Mouse (Mus musculus) liver, embryonic 15.5 days (tissue): ENCODE data around the gene Rinl. TPM values are rescaled to one million over a fixed set of nuclear protein-coding genes. Genes with fewer than 3 reads are reported as not detected.
A peak's percentile ranks its signal among the peaks of the same experiment; 100 is the strongest.

Experiments
- ATAC-seq: fragments of 200-750 bp; cut with Nextera tagmentation; 2 replicates; pipeline ENCODE4 v1.8.0; 2017; ENCODE audit warnings: moderate number of reproducible peaks, mild to moderate bottlenecking, moderate library complexity; ENCODE audit not compliant: insufficient read depth
- H3K27ac ChIP-seq: fragments of 300-500 bp; sonication (generic); replicated peaks from 2 replicates; pipeline ENCODE4 v1.5.1; 2015; ENCODE audit warnings: mild to moderate bottlenecking, inconsistent platforms
- H3K27me3 ChIP-seq: fragments of 300-500 bp; sonication (generic); 2 replicates; pipeline ENCODE4 v1.6.1; 2015; ENCODE audit warnings: mild to moderate bottlenecking, inconsistent platforms
- H3K36me3 ChIP-seq: fragments of 300-500 bp; sonication (generic); replicated peaks from 2 replicates; pipeline ENCODE4 v1.6.1; 2015; ENCODE audit warnings: moderate library complexity, mild to moderate bottlenecking, inconsistent platforms
- H3K4me1 ChIP-seq: fragments of 300-500 bp; sonication (generic); replicated peaks from 2 replicates; pipeline ENCODE4 v1.6.1; 2015; ENCODE audit warnings: inconsistent platforms
- H3K4me2 ChIP-seq: fragments of 300-500 bp; sonication (generic); 2 replicates; pipeline ENCODE4 v1.6.1; 2015; ENCODE audit warnings: moderate library complexity, mild to moderate bottlenecking, inconsistent platforms
- H3K4me3 ChIP-seq: fragments of 300-500 bp; sonication (generic); replicated peaks from 2 replicates; pipeline ENCODE4 v1.5.1; 2015; ENCODE audit warnings: mild to moderate bottlenecking, inconsistent platforms
- H3K9ac ChIP-seq: fragments of 300-500 bp; sonication (generic); 2 replicates; pipeline ENCODE4 v1.6.1; 2015; ENCODE audit warnings: moderate library complexity, mild to moderate bottlenecking, inconsistent platforms
- H3K9me3 ChIP-seq: fragments of 300-500 bp; sonication (generic); replicated peaks from 2 replicates; pipeline ENCODE4 v1.6.1; 2016; ENCODE audit warnings: inconsistent platforms
- WGBS: fragments of 180-500 bp; shearing (Covaris S2); methylation state at CpG from one replicate; pipeline ENCODE4 v1.1.7; 2015; ENCODE audit warnings: mixed read lengths; ENCODE audit not compliant: insufficient replicate concordance; 5-methylcytosine and 5-hydroxymethylcytosine counted together
- polyA plus RNA-seq: library from polyadenylated mRNA; unstranded; fragments of >200 nt; fragmentation: Nextera tagmentation; extraction: Ambion mirVana; gene quantifications from 2 replicates; pipeline ENCODE4 v1.2.1, GENCODE M21; 2015

Gene Rinl
- polyA plus RNA-seq, 1 experiment from 2014 or later = 10.2 TPM

- peak within 1 kb of the TSS; percentile 67 for H3K9ac ChIP-seq
These were observed 36.3 kb downstream of the Rinl start, which contains the start of gene Ech1 for GRCm38 (mm10) chr7:28824941-28825685. Gene Ech1 (plus strand): TSS chr7:28825217.

GRCm38 (mm10) chr7:28825686-28826401 lies 37.1 kb downstream of the Rinl start:
- Histone ChIP-seq H3K36me3 (peaks cover 35% of the 10 kb centered on the region), H3K27me3 (no peaks in the 10 kb centered on the region), H3K4me3 (peak overlapping the region; percentile 63), H3K9me3 (no peaks in the 10 kb centered on the region), H3K27ac (peak overlapping the region; percentile 84), H3K4me1 (peaks cover 71% of the 10 kb centered on the region), H3K9ac (peak overlapping the region; percentile 67), H3K4me2 (peak overlapping the region; percentile 74)
- 31% methylated on average over 11 of the region's 11 CpGs for WGBS
- peak; percentile 35; the same call in 1 of the 2 replicates for ATAC-seq

More at GRCm38 (mm10) chr7:28824941-28825685, 36.3 kb downstream of the Rinl start, which contains the start of gene Ech1:
- H3K27me3 ChIP-seq = no peaks in the 10 kb centered on the region
- H3K4me1 ChIP-seq = peaks cover 71% of the 10 kb centered on the region
- WGBS = 1% methylated on average over 33 of the region's 33 CpGs
- ATAC-seq = peak; percentile 83
- H3K36me3 ChIP-seq = peaks cover 35% of the 10 kb centered on the region
- H3K9me3 ChIP-seq = no peaks in the 10 kb centered on the region
- H3K27ac ChIP-seq = peak within 1 kb of the TSS; percentile 84
- H3K4me3 ChIP-seq = peak within 1 kb of the TSS; percentile 63
- peak within 1 kb of the TSS; percentile 74 for H3K4me2 ChIP-seq

GRCm38 (mm10) chr7:28826402-28826772 lies 37.6 kb downstream of the Rinl start:
- Histone ChIP-seq H3K9ac (0 out of 2 replicates have a peak overlapping the region, but pooled peaks have one; percentile 67), H3K27me3 (no peaks in the 10 kb centered on the region), H3K9me3 (no peaks in the 10 kb centered on the region), H3K4me1 (peaks cover 71% of the 10 kb centered on the region), H3K4me3 (no peak overlapping the region), H3K36me3 (peaks cover 35% of the 10 kb centered on the region), H3K4me2 (peak overlapping the region; percentile 74), H3K27ac (peak overlapping the region; percentile 84; the same call in 1 of the 2 replicates)
- 85% methylated on average over 7 of the region's 7 CpGs for WGBS
- no peak for ATAC-seq

- Histone ChIP-seq H3K27me3 (no peaks in the 10 kb centered on the region), H3K9ac (no peak overlapping the region), H3K27ac (no peak overlapping the region), H3K4me2 (no peak overlapping the region), H3K36me3 (peaks cover 31% of the 10 kb centered on the region), H3K4me3 (no peak overlapping the region), H3K4me1 (peaks cover 72% of the 10 kb centered on the region), H3K9me3 (no peaks in the 10 kb centered on the region)
- 60% methylated on average over 3 of the region's 3 CpGs for WGBS
- ATAC-seq = no peak
These were observed 38.6 kb downstream of the Rinl start for GRCm38 (mm10) chr7:28827338-28827737.

- no peak overlapping the region for H3K27ac ChIP-seq
- H3K27me3 ChIP-seq = no peaks in the 10 kb centered on the region
- 81% methylated on average over 8 of the region's 8 CpGs for WGBS
- no peak overlapping the region for H3K9ac ChIP-seq
- peaks cover 23% of the 10 kb centered on the region for H3K36me3 ChIP-seq
- H3K4me3 ChIP-seq = no peak overlapping the region
- no peak overlapping the region for H3K4me2 ChIP-seq
- no peak for ATAC-seq
- H3K9me3 ChIP-seq = no peaks in the 10 kb centered on the region
- H3K4me1 ChIP-seq = peaks cover 51% of the 10 kb centered on the region
These were observed 41.1 kb downstream of the Rinl start for GRCm38 (mm10) chr7:28829821-28830220.

- WGBS = 61% methylated on average over 5 of the region's 5 CpGs
- H3K4me2 ChIP-seq = no peak overlapping the region
- no peak overlapping the region for H3K27ac ChIP-seq
- ATAC-seq = no peak
- H3K4me3 ChIP-seq = no peak overlapping the region
- no peaks in the 10 kb centered on the region for H3K27me3 ChIP-seq
- H3K36me3 ChIP-seq = peaks cover 23% of the 10 kb centered on the region
- H3K9me3 ChIP-seq = no peaks in the 10 kb centered on the region
- peaks cover 43% of the 10 kb centered on the region for H3K4me1 ChIP-seq
- no peak overlapping the region for H3K9ac ChIP-seq
These were observed 42.2 kb downstream of the Rinl start for GRCm38 (mm10) chr7:28830981-28831380.

GRCm38 (mm10) chr7:28831411-28832125 lies 42.8 kb downstream of the Rinl start:
- no peak overlapping the region for H3K9ac ChIP-seq

GRCm38 (mm10) chr7:28832137-28832536 lies 43.4 kb downstream of the Rinl start:
- Histone ChIP-seq H3K27me3 (no peaks in the 10 kb centered on the region), H3K4me3 (no peak overlapping the region), H3K9ac (no peak overlapping the region), H3K36me3 (peaks cover 23% of the 10 kb centered on the region), H3K4me1 (peaks cover 41% of the 10 kb centered on the region), H3K4me2 (no peak overlapping the region; the same call in 1 of the 2 replicates), H3K9me3 (no peaks in the 10 kb centered on the region), H3K27ac (no peak overlapping the region)
- no peak for ATAC-seq
- WGBS = 40% methylated on average over 6 of the region's 6 CpGs

More at GRCm38 (mm10) chr7:28831411-28832125, 42.8 kb downstream of the Rinl start:
- H3K4me1 ChIP-seq = peaks cover 37% of the 10 kb centered on the region
- 0 out of 2 replicates have a peak, but pooled peaks have one; percentile 19 for ATAC-seq
- no peak overlapping the region for H3K27ac ChIP-seq
- no peaks in the 10 kb centered on the region for H3K27me3 ChIP-seq
- no peaks in the 10 kb centered on the region for H3K9me3 ChIP-seq
- no peak overlapping the region for H3K4me2 ChIP-seq
- H3K4me3 ChIP-seq = no peak overlapping the region
- peaks cover 23% of the 10 kb centered on the region for H3K36me3 ChIP-seq
- 62% methylated on average over 17 of the region's 17 CpGs for WGBS

GRCm38 (mm10) chr7:28833723-28834347 lies 45.1 kb downstream of the Rinl start, which contains the start of gene Lgals4:
Gene Lgals4 (plus strand): TSS chr7:28833854.
- no peak within 1 kb of the TSS for H3K4me3 ChIP-seq
- no peak within 1 kb of the TSS for H3K9ac ChIP-seq
- peaks cover 44% of the 10 kb centered on the region for H3K4me1 ChIP-seq
- H3K27me3 ChIP-seq = no peaks in the 10 kb centered on the region
- peaks cover 23% of the 10 kb centered on the region for H3K36me3 ChIP-seq
- ATAC-seq = no peak
- 66% methylated on average over 6 of the region's 6 CpGs for WGBS
- H3K9me3 ChIP-seq = no peaks in the 10 kb centered on the region
- H3K4me2 ChIP-seq = no peak within 1 kb of the TSS
- no peak within 1 kb of the TSS for H3K27ac ChIP-seq

- Histone ChIP-seq H3K9ac (no peak overlapping the region), H3K4me1 (peaks cover 21% of the 10 kb centered on the region), H3K9me3 (no peaks in the 10 kb centered on the region), H3K4me2 (no peak overlapping the region), H3K36me3 (no peaks in the 10 kb centered on the region), H3K27me3 (no peaks in the 10 kb centered on the region), H3K4me3 (no peak overlapping the region), H3K27ac (no peak overlapping the region)
- ATAC-seq = no peak
- WGBS = 59% methylated on average over 5 of the region's 5 CpGs
These were observed 48.2 kb downstream of the Rinl start for GRCm38 (mm10) chr7:28836936-28837335.
